Mouse (Mus musculus): ENCODE measurements around the gene Cyp4b1. TPM values are rescaled to one million over a fixed set of nuclear protein-coding genes. Genes with fewer than 3 reads are reported as not detected.
"Not testable (repeated sequence)": the region's sequence is repeated elsewhere in the genome, so short reads cannot be mapped to it uniquely, and the experiment has no call there.

Cyp4b1 gene
- polyA plus RNA-seq, 1 experiment = 1.6 TPM

- no peak for TF ChIP-seq POLR2A (IDR thresholded peaks at IDR 0.05; ENCODE audit: extremely low read depth, insufficient read depth, low read length)
- TF ChIP-seq CTCF (IDR thresholded peaks at IDR 0.05; ENCODE audit: extremely low read depth, insufficient read depth, low read length) = no peak
- Histone ChIP-seq H3K4me3 (ENCODE audit: insufficient read depth, low read length) (no peak overlapping the region), H3K4me1 (ENCODE audit: control insufficient read depth, insufficient read depth, low read length) (no peaks in the 10 kb centered on the region)
These were observed 2.2 kb downstream of the Cyp4b1 start for GRCm38 (mm10) chr4:115645371-115645770.

GRCm38 (mm10) chr4:115642967-115643754, 4.4 kb downstream of the Cyp4b1 start:
- H3K27ac ChIP-seq (ENCODE audit: insufficient read depth, low read length) = no peak overlapping the region
- H3K4me1 ChIP-seq (ENCODE audit: control insufficient read depth, insufficient read depth, low read length) = no peaks in the 10 kb centered on the region
- TF ChIP-seq POLR2A (IDR thresholded peaks at IDR 0.05; ENCODE audit: extremely low read depth, insufficient read depth, low read length) (no peak), CTCF (IDR thresholded peaks at IDR 0.05; ENCODE audit: extremely low read depth, insufficient read depth, low read length) (no peak)
- no peak overlapping the region for H3K4me3 ChIP-seq (ENCODE audit: insufficient read depth, low read length)

More at GRCm38 (mm10) chr4:115645371-115645770, 2.2 kb downstream of the Cyp4b1 start:
- no peak overlapping the region for H3K27ac ChIP-seq (ENCODE audit: insufficient read depth, low read length)

GRCm38 (mm10) chr4:115625560-115625959, 22.0 kb downstream of the Cyp4b1 start:
- not testable (repeated sequence) for H3K27ac ChIP-seq (ENCODE audit: insufficient read depth, low read length); H3K4me3 ChIP-seq (ENCODE audit: insufficient read depth, low read length); H3K4me1 ChIP-seq (ENCODE audit: control insufficient read depth, insufficient read depth, low read length)

GRCm38 (mm10) chr4:115614005-115614404, 33.5 kb downstream of the Cyp4b1 start:
- TF ChIP-seq CTCF (IDR thresholded peaks at IDR 0.05; ENCODE audit: extremely low read depth, insufficient read depth, low read length) = no peak
- Histone ChIP-seq H3K27ac (ENCODE audit: insufficient read depth, low read length) (no peak overlapping the region), H3K4me1 (ENCODE audit: control insufficient read depth, insufficient read depth, low read length) (no peaks in the 10 kb centered on the region), H3K4me3 (ENCODE audit: insufficient read depth, low read length) (no peak overlapping the region)

GRCm38 (mm10) chr4:115600611-115601010, 46.9 kb downstream of the Cyp4b1 start, which contains the start of gene Cyp4a32:
Cyp4a32 (plus strand) TSS chr4:115600969.
- not testable (repeated sequence) for H3K4me3 ChIP-seq (ENCODE audit: insufficient read depth, low read length); H3K4me1 ChIP-seq (ENCODE audit: control insufficient read depth, insufficient read depth, low read length); H3K27ac ChIP-seq (ENCODE audit: insufficient read depth, low read length)

- Histone ChIP-seq H3K4me3 (ENCODE audit: insufficient read depth, low read length) (no peak overlapping the region), H3K4me1 (ENCODE audit: control insufficient read depth, insufficient read depth, low read length) (no peaks in the 10 kb centered on the region), H3K27ac (ENCODE audit: insufficient read depth, low read length) (no peak overlapping the region)
- TF ChIP-seq CTCF (IDR thresholded peaks at IDR 0.05; ENCODE audit: extremely low read depth, insufficient read depth, low read length) (no peak), POLR2A (IDR thresholded peaks at IDR 0.05; ENCODE audit: extremely low read depth, insufficient read depth, low read length) (no peak)
These were observed 50.6 kb downstream of the Cyp4b1 start for GRCm38 (mm10) chr4:115596824-115597336.

GRCm38 (mm10) chr4:115596357-115596756, 51.2 kb downstream of the Cyp4b1 start:
- H3K4me3 ChIP-seq (ENCODE audit: insufficient read depth, low read length) = no peak overlapping the region
- no peak for TF ChIP-seq POLR2A (IDR thresholded peaks at IDR 0.05; ENCODE audit: extremely low read depth, insufficient read depth, low read length)
- TF ChIP-seq CTCF (IDR thresholded peaks at IDR 0.05; ENCODE audit: extremely low read depth, insufficient read depth, low read length) = no peak
- H3K4me1 ChIP-seq (ENCODE audit: control insufficient read depth, insufficient read depth, low read length) = no peaks in the 10 kb centered on the region
- no peak overlapping the region for H3K27ac ChIP-seq (ENCODE audit: insufficient read depth, low read length)

GRCm38 (mm10) chr4:115583036-115583435, 64.5 kb downstream of the Cyp4b1 start:
- no peak overlapping the region for H3K4me3 ChIP-seq (ENCODE audit: insufficient read depth, low read length)
- H3K4me1 ChIP-seq (ENCODE audit: control insufficient read depth, insufficient read depth, low read length) = no peaks in the 10 kb centered on the region
- no peak overlapping the region for H3K27ac ChIP-seq (ENCODE audit: insufficient read depth, low read length)
- TF ChIP-seq CTCF (IDR thresholded peaks at IDR 0.05; ENCODE audit: extremely low read depth, insufficient read depth, low read length) = no peak
- TF ChIP-seq POLR2A (IDR thresholded peaks at IDR 0.05; ENCODE audit: extremely low read depth, insufficient read depth, low read length) = no peak

- TF ChIP-seq POLR2A (IDR thresholded peaks at IDR 0.05; ENCODE audit: extremely low read depth, insufficient read depth, low read length) = no peak
- no peak overlapping the region for H3K27ac ChIP-seq (ENCODE audit: insufficient read depth, low read length)
- no peaks in the 10 kb centered on the region for H3K4me1 ChIP-seq (ENCODE audit: control insufficient read depth, insufficient read depth, low read length)
- H3K4me3 ChIP-seq (ENCODE audit: insufficient read depth, low read length) = no peak overlapping the region
These were observed 71.7 kb downstream of the Cyp4b1 start for GRCm38 (mm10) chr4:115575776-115576175.

- no peak overlapping the region for H3K27ac ChIP-seq (ENCODE audit: insufficient read depth, low read length)
- no peak overlapping the region for H3K4me3 ChIP-seq (ENCODE audit: insufficient read depth, low read length)
- no peak for TF ChIP-seq POLR2A (IDR thresholded peaks at IDR 0.05; ENCODE audit: extremely low read depth, insufficient read depth, low read length)
- TF ChIP-seq CTCF (IDR thresholded peaks at IDR 0.05; ENCODE audit: extremely low read depth, insufficient read depth, low read length) = no peak
- no peaks in the 10 kb centered on the region for H3K4me1 ChIP-seq (ENCODE audit: control insufficient read depth, insufficient read depth, low read length)
These were observed 72.3 kb downstream of the Cyp4b1 start for GRCm38 (mm10) chr4:115575255-115575654.

Other genes starting within 250 kb of the Cyp4b1 start
- 0.06 and 0.21 TPM in 2 replicates for gene Cyp4a12b, start 236.1 kb downstream of the Cyp4b1 start, polyA plus RNA-seq (2012; rRNA removed)
- not detected in 2 replicates for gene Cyp4a30b, start 195.1 kb downstream of the Cyp4b1 start, polyA plus RNA-seq (2012; rRNA removed)
- gene Cyp4a14, start 151.6 kb downstream of the Cyp4b1 start, polyA plus RNA-seq (2012; rRNA removed) = not detected in 2 replicates
- gene Cyp4a10, start 129.5 kb downstream of the Cyp4b1 start, polyA plus RNA-seq (2012; rRNA removed) = not detected in 2 replicates
- not detected in 2 replicates for gene Cyp4a31, start 84.1 kb downstream of the Cyp4b1 start, polyA plus RNA-seq (2012; rRNA removed)
- gene Cyp4a32, start 46.8 kb downstream of the Cyp4b1 start, polyA plus RNA-seq (2012; rRNA removed) = not detected in 2 replicates
- 37.9 and 42.0 TPM in 2 replicates for gene Efcab14, start 90.0 kb upstream of the Cyp4b1 start, polyA plus RNA-seq (2012; rRNA removed)
- 0.27 and 0.55 TPM in 2 replicates for gene Tex38, start 133.3 kb upstream of the Cyp4b1 start, polyA plus RNA-seq (2012; rRNA removed)
- gene Atpaf1, start 137.1 kb upstream of the Cyp4b1 start, polyA plus RNA-seq (2012; rRNA removed) = 53.1 and 54.4 TPM in 2 replicates
- 6.8 and 8.5 TPM in 2 replicates for gene Mob3c, start 180.4 kb upstream of the Cyp4b1 start, polyA plus RNA-seq (2012; rRNA removed)
- gene Mknk1, start 191.5 kb upstream of the Cyp4b1 start, polyA plus RNA-seq (2012; rRNA removed) = 59.8 and 63.2 TPM in 2 replicates
- gene Kncn, start 236.7 kb upstream of the Cyp4b1 start, polyA plus RNA-seq (2012; rRNA removed) = 0.06 and 0.21 TPM in 2 replicates
- gene 6430628N08Rik, start 242.9 kb upstream of the Cyp4b1 start, polyA plus RNA-seq (2012; rRNA removed) = not detected in 2 replicates